Comparison of ENCODE assay signal across 11 mouse cellular contexts in genomic region chr13:63570456-63570855, GRCm38 (mm10). TPM values are rescaled to one million over a fixed set of nuclear protein-coding genes. Genes with fewer than 3 reads are reported as not detected.
DNase-seq lines count a peak whose midpoint lies in the region; ATAC-seq and TF ChIP-seq lines count a peak whose summit lies in the region.
"Had no signal": no experiment of that assay in that cellular context is flagged by ENCODE, and none has a peak within 500 bp of the region (broad histone marks: within the 10 kb centered on the region; RNA-seq: fewer than 3 reads in every experiment).

No protein-coding gene starts in this region.

- no peak for ATAC-seq in lung, embryonic 15.5 days (ENCODE audit: borderline replicate concordance, extremely low read depth, low FRiP score, low TSS enrichment)
- ATAC-seq in hindbrain, embryonic 13.5 days (ENCODE audit: low FRiP score) = no peak
- no peak for ATAC-seq in midbrain, embryonic 11.5 days (ENCODE audit: low FRiP score)
- no peak for ATAC-seq in stomach, postnatal 0 days (ENCODE audit: low FRiP score, low TSS enrichment)
- no peak for ATAC-seq in heart, embryonic 11.5 days (replicated peaks; ENCODE audit: insufficient number of reproducible peaks, low FRiP score, low TSS enrichment)

- TF ChIP-seq EP300 in stomach, postnatal 0 days (optimal IDR thresholded peaks at IDR 0.05) = no peak

- no peaks in the 10 kb centered on the region for H3K9me3 ChIP-seq in lung, embryonic 15.5 days
- no peaks in the 10 kb centered on the region for H3K9me3 ChIP-seq in hindbrain, embryonic 13.5 days
- no peaks in the 10 kb centered on the region for H3K9me3 ChIP-seq in midbrain, embryonic 11.5 days (ENCODE audit: control insufficient read depth, low read length)
- H3K9me3 ChIP-seq in stomach, postnatal 0 days (ENCODE audit: control insufficient read depth, low read length) = no peaks in the 10 kb centered on the region
- no peaks in the 10 kb centered on the region for H3K9me3 ChIP-seq in heart, embryonic 11.5 days (replicated peaks; ENCODE audit: control insufficient read depth, low read length)
- H3K9me3 ChIP-seq: heart, embryonic 10.5 days had no signal

- H3K9ac ChIP-seq in lung, embryonic 15.5 days = 0 out of 2 replicates have a peak overlapping the region, but pooled peaks have one; percentile 3
- H3K9ac ChIP-seq in hindbrain, embryonic 13.5 days = peak overlapping the region; percentile 30; the same call in 1 of the 2 replicates
- 0 out of 2 replicates have a peak overlapping the region, but pooled peaks have one; percentile 10 for H3K9ac ChIP-seq in midbrain, embryonic 11.5 days (ENCODE audit: low read length)
- H3K9ac ChIP-seq in stomach, postnatal 0 days (ENCODE audit: low read length) = no peak overlapping the region
- no peak overlapping the region for H3K9ac ChIP-seq in heart, embryonic 11.5 days (ENCODE audit: low read depth, low read length)

- no peaks in the 10 kb centered on the region for H3K27me3 ChIP-seq in lung, embryonic 15.5 days
- peaks cover 46% of the 10 kb centered on the region for H3K27me3 ChIP-seq in hindbrain, embryonic 13.5 days
- H3K27me3 ChIP-seq in midbrain, embryonic 11.5 days (ENCODE audit: control insufficient read depth, insufficient read depth, low read length) = peaks cover 31% of the 10 kb centered on the region
- H3K27me3 ChIP-seq in stomach, postnatal 0 days (ENCODE audit: control insufficient read depth, insufficient read depth, low read length) = no peaks in the 10 kb centered on the region
- H3K27me3 ChIP-seq in heart, embryonic 11.5 days (ENCODE audit: control insufficient read depth, insufficient read depth, low read length) = peaks cover 29% of the 10 kb centered on the region

- DNase-seq in lung, postnatal 25 days (ENCODE audit: low spot score) = no peak
- no peak for DNase-seq in midbrain, embryonic 11.5 days (ENCODE audit: low spot score, missing footprints)
- no peak for DNase-seq in stomach, postnatal 0 days (ENCODE audit: low spot score)
- no peak for DNase-seq in MN1 (ENCODE audit: low spot score)
- DNase-seq in right cerebral cortex, adult 18-20 months = no peak
- DNase-seq: kidney, adult 2 months had no signal

- H3K36me3 ChIP-seq in lung, embryonic 15.5 days = no peaks in the 10 kb centered on the region
- H3K36me3 ChIP-seq in hindbrain, embryonic 13.5 days = no peaks in the 10 kb centered on the region
- no peaks in the 10 kb centered on the region for H3K36me3 ChIP-seq in midbrain, embryonic 11.5 days (ENCODE audit: control insufficient read depth, insufficient read depth, low read length)
- H3K36me3 ChIP-seq in stomach, postnatal 0 days (ENCODE audit: control insufficient read depth, insufficient read depth, low read length) = no peaks in the 10 kb centered on the region
- H3K36me3 ChIP-seq in heart, embryonic 11.5 days (ENCODE audit: control insufficient read depth, insufficient read depth, low read length) = no peaks in the 10 kb centered on the region
- H3K36me3 ChIP-seq: heart, embryonic 10.5 days had no signal

- H3K27ac ChIP-seq in lung, embryonic 15.5 days = peak overlapping the region; percentile 34
- H3K27ac ChIP-seq in hindbrain, embryonic 13.5 days = no peak overlapping the region
- no peak overlapping the region; the same call in 1 of the 2 replicates for H3K27ac ChIP-seq in midbrain, embryonic 11.5 days (ENCODE audit: low read depth, low read length)
- H3K27ac ChIP-seq in stomach, postnatal 0 days (replicated peaks) = no peak overlapping the region; the same call in 1 of the 2 replicates
- H3K27ac ChIP-seq in heart, embryonic 11.5 days (ENCODE audit: low read depth, low read length) = no peak overlapping the region
- H3K27ac ChIP-seq: heart, embryonic 10.5 days had no signal

- TF ChIP-seq CTCF in stomach, postnatal 0 days (IDR thresholded peaks at IDR 0.05; ENCODE audit: low read depth) = no peak

- peak overlapping the region; percentile 88 for H3K4me2 ChIP-seq in lung, embryonic 15.5 days
- H3K4me2 ChIP-seq in hindbrain, embryonic 13.5 days = peak overlapping the region; percentile 97
- H3K4me2 ChIP-seq in midbrain, embryonic 11.5 days = peak overlapping the region; percentile 97
- H3K4me2 ChIP-seq in stomach, postnatal 0 days (replicated peaks; ENCODE audit: low read depth) = peak overlapping the region; percentile 29; the same call in 1 of the 2 replicates
- no peak overlapping the region for H3K4me2 ChIP-seq in heart, embryonic 11.5 days

- H3K4me3 ChIP-seq in lung, embryonic 15.5 days = peak overlapping the region; percentile 77
- peak overlapping the region; percentile 77 for H3K4me3 ChIP-seq in hindbrain, embryonic 13.5 days
- peak overlapping the region; percentile 65 for H3K4me3 ChIP-seq in midbrain, embryonic 11.5 days (ENCODE audit: low read depth, low read length)
- no peak overlapping the region for H3K4me3 ChIP-seq in stomach, postnatal 0 days (ENCODE audit: low read depth, low read length)
- H3K4me3 ChIP-seq in heart, embryonic 11.5 days (ENCODE audit: low read depth, low read length) = no peak overlapping the region
- H3K4me3 ChIP-seq: erythroblast, embryonic 14.5 days; heart, embryonic 10.5 days had no signal

- peaks cover 36% of the 10 kb centered on the region for H3K4me1 ChIP-seq in lung, embryonic 15.5 days
- peaks cover 51% of the 10 kb centered on the region for H3K4me1 ChIP-seq in hindbrain, embryonic 13.5 days (replicated peaks)
- H3K4me1 ChIP-seq in midbrain, embryonic 11.5 days (ENCODE audit: control insufficient read depth, insufficient read depth, low read length) = peaks cover 34% of the 10 kb centered on the region
- H3K4me1 ChIP-seq in stomach, postnatal 0 days (replicated peaks; ENCODE audit: control insufficient read depth, insufficient read depth) = peaks cover 3% of the 10 kb centered on the region; the same call in 1 of the 2 replicates
- H3K4me1 ChIP-seq in heart, embryonic 11.5 days (ENCODE audit: control insufficient read depth, insufficient read depth, low read length) = peaks cover 13% of the 10 kb centered on the region; the same call in 1 of the 2 replicates

RNA-seq across cellular contexts. Expression of gene Ptch1, which starts 2.9 kb away (rescaled TPM):
- 34.8 and 36.8 TPM in 2 replicates for polyA plus RNA-seq in lung, embryonic 15.5 days (2015; fragmentation: Nextera tagmentation; extraction: Ambion mirVana)
- 18.0 and 19.2 TPM in 2 replicates for polyA plus RNA-seq in hindbrain, embryonic 13.5 days (2015; fragmentation: Nextera tagmentation; extraction: Ambion mirVana)
- 22.6 and 22.9 TPM in 2 replicates for polyA plus RNA-seq in midbrain, embryonic 11.5 days (2014; fragmentation: Nextera tagmentation; extraction: Ambion mirVana)
- polyA plus RNA-seq in stomach, postnatal 0 days (2015; fragmentation: Nextera tagmentation; extraction: Ambion mirVana) = 8.4 and 8.5 TPM in 2 replicates
- polyA plus RNA-seq in heart, embryonic 11.5 days (2014; fragmentation: Nextera tagmentation; extraction: Ambion mirVana) = 7.4 and 11.8 TPM in 2 replicates

Comparison
In these comparisons a context has a peak if more than half of its experiments do, and no peak if none do; other contexts are left out.
1. H3K4me3 ChIP-seq: peak in lung, embryonic 15.5 days (single experiment), hindbrain, embryonic 13.5 days (single experiment) and midbrain, embryonic 11.5 days (single experiment); none in stomach, postnatal 0 days (single experiment) and heart, embryonic 11.5 days (single experiment).
2. H3K9ac ChIP-seq: peak in lung, embryonic 15.5 days (single experiment), hindbrain, embryonic 13.5 days (single experiment) and midbrain, embryonic 11.5 days (single experiment); none in stomach, postnatal 0 days (single experiment) and heart, embryonic 11.5 days (single experiment).